Comparison of ENCODE assay signal across 18 mouse cellular contexts in genomic region chr15:82998811-82999221, GRCm38 (mm10). TPM values are rescaled to one million over a fixed set of nuclear protein-coding genes. Genes with fewer than 3 reads are reported as not detected.
DNase-seq lines count a peak whose midpoint lies in the region; ATAC-seq and TF ChIP-seq lines count a peak whose summit lies in the region.
"Had no signal": no experiment of that assay in that cellular context is flagged by ENCODE, and none has a peak within 500 bp of the region (broad histone marks: within the 10 kb centered on the region; RNA-seq: fewer than 3 reads in every experiment).

No protein-coding gene starts in this region.

- no peak overlapping the region for H3K4me2 ChIP-seq in CH12.LX (ENCODE audit: insufficient read depth, low read depth, poor library complexity, severe bottlenecking)
- H3K4me2 ChIP-seq: embryonic facial prominence, embryonic 15.5 days; lung, embryonic 15.5 days had no signal

- peak; percentile 98 for TF ChIP-seq EP300 in CH12.LX (IDR thresholded peaks at IDR 0.05; ENCODE audit: low read length)

- ATAC-seq in hematopoietic stem cell, adult 5-6 weeks (replicated peaks in 1 of 2; ENCODE audit: insufficient read depth in 1 of 2, low FRiP score in 2 of 2, low TSS enrichment in 1 of 2, low read depth in 1 of 2, poor library complexity in 2 of 2, severe bottlenecking in 2 of 2): peak; percentile 52 to 58; a peak in 3 of 4 replicates
- ATAC-seq: hindbrain, embryonic 16.5 days had no signal

- TF ChIP-seq POLR2A in CH12.LX (IDR thresholded peaks at IDR 0.05; ENCODE audit: low read depth, low read length): no peak

- H3K79me2 ChIP-seq in CH12.LX (replicated peaks; ENCODE audit: control insufficient read depth, extremely low read depth, insufficient read depth, poor library complexity, severe bottlenecking): no peaks in the 10 kb centered on the region

- no peaks in the 10 kb centered on the region for H3K36me3 ChIP-seq in CH12.LX (replicated peaks in 1 of 2; ENCODE audit: control insufficient read depth in 1 of 2, insufficient read depth in 1 of 2, low read length in 1 of 2)
- H3K36me3 ChIP-seq: embryonic facial prominence, embryonic 15.5 days; forebrain, embryonic 10.5 days; heart, embryonic 10.5 days; lung, embryonic 15.5 days had no signal

- H3K9me3 ChIP-seq in CH12.LX (replicated peaks; ENCODE audit: low read length): peaks cover 5% of the 10 kb centered on the region
- H3K9me3 ChIP-seq: embryonic facial prominence, embryonic 15.5 days; forebrain, embryonic 10.5 days; heart, embryonic 10.5 days; lung, embryonic 15.5 days had no signal

- in situ Hi-C loops in CH12.LX (cut with MboI; ENCODE audit: low pct_ligation_motif_present, low pct_unique_long_range_greater_than_20kb, low sequenced_read_pairs): no loop called here

- no peaks in the 10 kb centered on the region for H3K27me3 ChIP-seq in CH12.LX (replicated peaks)
- H3K27me3 ChIP-seq: embryonic facial prominence, embryonic 15.5 days had no signal

- H3K4me3 ChIP-seq in CH12.LX (replicated peaks in 1 of 3; ENCODE audit: low read depth in 2 of 3, low read length in 2 of 3, poor library complexity in 1 of 3): no peak overlapping the region
- H3K4me3 ChIP-seq: embryonic facial prominence, embryonic 15.5 days; forebrain, embryonic 10.5 days; heart, embryonic 10.5 days; lung, embryonic 15.5 days had no signal

- TF ChIP-seq CTCF in CH12.LX (conservative IDR thresholded peaks at IDR 0.05 in 1 of 2, IDR thresholded peaks at IDR 0.05 in 1 of 2; ENCODE audit: low read depth in 2 of 2, low read length in 2 of 2): no peak

- dilution Hi-C loops in CH12.LX (cut with MboI; ENCODE audit: extremely low pct_ligation_motif_present, extremely low pct_unique_long_range_greater_than_20kb, low sequenced_read_pairs): no loop called here

- H3K4me1 ChIP-seq in CH12.LX (ENCODE audit: control insufficient read depth in 1 of 2, insufficient read depth in 2 of 2): peaks cover 33 to 99% of the 10 kb centered on the region in 2 experiments

- H3K27ac ChIP-seq in CH12.LX (ENCODE audit: insufficient read depth, low read depth): peak overlapping the region; percentile 11; the same call in 1 of the 2 replicates
- H3K27ac ChIP-seq: embryonic facial prominence, embryonic 15.5 days; heart, embryonic 10.5 days; lung, embryonic 15.5 days had no signal

- DNase-seq in lung, adult 18-20 months: peak; percentile 21 to 27
- no peak for DNase-seq in lung, postnatal 25 days (ENCODE audit: low spot score)
- peak; percentile 92 for DNase-seq in CH12.LX (ENCODE audit: extremely low read depth)
- peak; percentile 35 to 45 for DNase-seq in spleen, postnatal 14 days (ENCODE audit: low spot score in 2 of 2)
- DNase-seq in left cerebral cortex, adult 18-20 months (ENCODE audit: low spot score in 2 of 2): no peak
- DNase-seq in left cerebral cortex, adult 9 months (ENCODE audit: low spot score in 2 of 2): no peak
- DNase-seq: cerebellum, adult 9-10 months; gastrocnemius, postnatal 14 days; heart, postnatal 10 days; kidney, adult 11 months; kidney, postnatal 25 days; layer of hippocampus, adult 9-11 months had no signal

- TF ChIP-seq RAD21 in CH12.LX (IDR thresholded peaks at IDR 0.05; ENCODE audit: low read depth, low read length): peak; percentile 1; the same call in 1 of the 2 replicates

- no peak overlapping the region; the same call in 1 of the 2 replicates for H3K9ac ChIP-seq in CH12.LX (ENCODE audit: insufficient read depth, low read depth)
- H3K9ac ChIP-seq: embryonic facial prominence, embryonic 15.5 days; lung, embryonic 15.5 days had no signal

TF ChIP-seq in CH12.LX, 34 proteins besides CTCF, POLR2A, EP300 and RAD21:
- TF ChIP-seq ZKSCAN1 (IDR thresholded peaks at IDR 0.05; ENCODE audit: borderline replicate concordance, low read depth, low read length) (no peak), NELFE (IDR thresholded peaks at IDR 0.05; ENCODE audit: low read depth, low read length) (no peak), TCF12 (IDR thresholded peaks at IDR 0.05; ENCODE audit: low read depth, low read length) (peak; percentile 94), E2F4 (IDR thresholded peaks at IDR 0.05; ENCODE audit: insufficient replicate concordance, low read depth, low read length) (no peak), UBTF (IDR thresholded peaks at IDR 0.05; ENCODE audit: low read depth, low read length) (no peak), CHD2 (IDR thresholded peaks at IDR 0.05; ENCODE audit: low read length) (peak; percentile 80), SIN3A (IDR thresholded peaks at IDR 0.05; ENCODE audit: low read length) (no peak), ELF1 (IDR thresholded peaks at IDR 0.05; ENCODE audit: low read depth, low read length) (0 out of 2 replicates have a peak, but pooled peaks have one; percentile 30), POLR2AphosphoS2 (IDR thresholded peaks at IDR 0.05; ENCODE audit: low read depth, low read length) (no peak), MYC (IDR thresholded peaks at IDR 0.05; ENCODE audit: low read depth, low read length) (peak; percentile 89), USF2 (conservative IDR thresholded peaks at IDR 0.05; ENCODE audit: low read depth, low read length) (no peak), NRF1 (IDR thresholded peaks at IDR 0.05; ENCODE audit: low read depth, low read length) (no peak), JUND (conservative IDR thresholded peaks at IDR 0.05; ENCODE audit: low read depth, low read length) (peak; percentile 45; the same call in 1 of the 2 replicates), ETS1 (conservative IDR thresholded peaks at IDR 0.05; ENCODE audit: low read depth, low read length) (peak; percentile 68), MXI1 (IDR thresholded peaks at IDR 0.05; ENCODE audit: low read depth, low read length) (no peak), BHLHE40 (IDR thresholded peaks at IDR 0.05; ENCODE audit: low read depth, low read length) (peak; percentile 84), CHD1 (IDR thresholded peaks at IDR 0.05; ENCODE audit: low read depth, low read length) (no peak), USF1 (IDR thresholded peaks at IDR 0.05; ENCODE audit: low read depth, low read length) (no peak), KAT2A (IDR thresholded peaks at IDR 0.05; ENCODE audit: insufficient replicate concordance, low read length) (no peak), TBP (conservative IDR thresholded peaks at IDR 0.05; ENCODE audit: low read depth, low read length) (no peak), PAX5 (IDR thresholded peaks at IDR 0.05; ENCODE audit: low read length) (no peak), HCFC1 (IDR thresholded peaks at IDR 0.05; ENCODE audit: low read depth, low read length) (no peak), MAX (IDR thresholded peaks at IDR 0.05; ENCODE audit: low read length) (0 out of 2 replicates have a peak, but pooled peaks have one; percentile 56), GABPA (IDR thresholded peaks at IDR 0.05; ENCODE audit: insufficient replicate concordance, low read depth, low read length) (no peak), RCOR1 (conservative IDR thresholded peaks at IDR 0.05; ENCODE audit: low read depth, low read length) (no peak), ZC3H11A (IDR thresholded peaks at IDR 0.05; ENCODE audit: low read depth, low read length) (no peak), MEF2A (IDR thresholded peaks at IDR 0.05; ENCODE audit: borderline replicate concordance, low read depth, low read length) (peak; percentile 80), ZMIZ1 (IDR thresholded peaks at IDR 0.05; ENCODE audit: low read depth, low read length) (no peak), MAZ (IDR thresholded peaks at IDR 0.05; ENCODE audit: low read depth, low read length) (no peak), MAFK (IDR thresholded peaks at IDR 0.05; ENCODE audit: insufficient replicate concordance, low read length) (no peak), JUN (IDR thresholded peaks at IDR 0.05; ENCODE audit: insufficient read depth, low read depth, low read length) (peak; percentile 24; the same call in 1 of the 2 replicates), IRF4 (IDR thresholded peaks at IDR 0.05; ENCODE audit: low read depth, low read length) (peak; percentile 91), ZNF384 (IDR thresholded peaks at IDR 0.05; ENCODE audit: low read depth, low read length) (no peak), SMC3 (IDR thresholded peaks at IDR 0.05; ENCODE audit: low read depth, low read length) (peak; percentile 29; the same call in 1 of the 2 replicates)
TF ChIP-seq in CH12.LX: peak in this region for 12.

RNA-seq across cellular contexts. Expression of gene Tcf20, which starts 11.1 kb away (rescaled TPM):
- total RNA-seq in CH12.LX (2012; rRNA removed) (47.2 and 49.2 TPM in 2 replicates), CH12.LX (2014; rRNA removed) (26.0 and 27.0 TPM in 2 replicates)
- 28.5 and 29.0 TPM in 2 replicates for polyA plus RNA-seq in CH12.LX (2012; ENCODE audit: insufficient read length, low read depth)
- 113 and 129 TPM in 2 replicates for total RNA-seq in hematopoietic stem cell, adult 5-6 weeks (2017)
- total RNA-seq in left cerebral cortex, adult 18-20 months (2021): 100 to 1,000 TPM; 233 to 245 TPM

RNA-seq across cellular contexts. Expression of gene Nfam1, which starts 34.3 kb away (rescaled TPM):
- total RNA-seq in CH12.LX (2012; rRNA removed) (0.04 and 0.25 TPM in 2 replicates), CH12.LX (2014; rRNA removed) (0.20 and 0.23 TPM in 2 replicates)
- polyA plus RNA-seq in CH12.LX (2012; ENCODE audit: insufficient read length, low read depth): 0.74 and 0.81 TPM in 2 replicates
- total RNA-seq in hematopoietic stem cell, adult 5-6 weeks (2017): 19.2 and 41.0 TPM in 2 replicates
- 1 to 10 TPM; 2.4 to 2.6 TPM for total RNA-seq in left cerebral cortex, adult 18-20 months (2021)

Comparison
In these comparisons a context has a peak if more than half of its experiments do, and no peak if none do; other contexts are left out.
1. DNase-seq: peak in lung, adult 18-20 months (2 of 2), CH12.LX (single experiment) and spleen, postnatal 14 days (2 of 2); none in lung, postnatal 25 days (single experiment), left cerebral cortex, adult 18-20 months (0 of 2) and left cerebral cortex, adult 9 months (0 of 2).